Mouse (Mus musculus): ENCODE data around the gene Cnga1. TPM values are rescaled to one million over a fixed set of nuclear protein-coding genes. Genes with fewer than 3 reads are reported as not detected.

The Cnga1 gene
- polyA plus RNA-seq, 1 experiment from 2014 or later, result not detected

Other genes starting within 250 kb of the Cnga1 start
- gene Corin, start 139.8 kb downstream of the Cnga1 start, polyA plus RNA-seq (2015; fragmentation: Nextera tagmentation; extraction: Ambion mirVana), result 0.01 and 0.15 TPM in 2 replicates
- gene Nfxl1, start 84.6 kb downstream of the Cnga1 start, polyA plus RNA-seq (2015; fragmentation: Nextera tagmentation; extraction: Ambion mirVana), result 6.0 and 6.9 TPM in 2 replicates
- gene Zar1, start 63.0 kb downstream of the Cnga1 start, polyA plus RNA-seq (2015; fragmentation: Nextera tagmentation; extraction: Ambion mirVana), result not detected in 2 replicates
- gene Gm5868, start 56.7 kb downstream of the Cnga1 start, polyA plus RNA-seq (2015; fragmentation: Nextera tagmentation; extraction: Ambion mirVana), result not detected in 2 replicates
- gene Nipal1, start 3.5 kb upstream of the Cnga1 start, polyA plus RNA-seq (2015; fragmentation: Nextera tagmentation; extraction: Ambion mirVana), result 28.1 and 35.4 TPM in 2 replicates
- gene Txk, start 108.5 kb upstream of the Cnga1 start, polyA plus RNA-seq (2015; fragmentation: Nextera tagmentation; extraction: Ambion mirVana), result 0.05 and 0.06 TPM in 2 replicates
- gene Tec, start 224.2 kb upstream of the Cnga1 start, polyA plus RNA-seq (2015; fragmentation: Nextera tagmentation; extraction: Ambion mirVana), result 3.5 and 5.3 TPM in 2 replicates

All from liver, embryonic 15.5 days (tissue).